Mouse (Mus musculus): ENCODE measurements around the gene Tmem52b.

DNA sequence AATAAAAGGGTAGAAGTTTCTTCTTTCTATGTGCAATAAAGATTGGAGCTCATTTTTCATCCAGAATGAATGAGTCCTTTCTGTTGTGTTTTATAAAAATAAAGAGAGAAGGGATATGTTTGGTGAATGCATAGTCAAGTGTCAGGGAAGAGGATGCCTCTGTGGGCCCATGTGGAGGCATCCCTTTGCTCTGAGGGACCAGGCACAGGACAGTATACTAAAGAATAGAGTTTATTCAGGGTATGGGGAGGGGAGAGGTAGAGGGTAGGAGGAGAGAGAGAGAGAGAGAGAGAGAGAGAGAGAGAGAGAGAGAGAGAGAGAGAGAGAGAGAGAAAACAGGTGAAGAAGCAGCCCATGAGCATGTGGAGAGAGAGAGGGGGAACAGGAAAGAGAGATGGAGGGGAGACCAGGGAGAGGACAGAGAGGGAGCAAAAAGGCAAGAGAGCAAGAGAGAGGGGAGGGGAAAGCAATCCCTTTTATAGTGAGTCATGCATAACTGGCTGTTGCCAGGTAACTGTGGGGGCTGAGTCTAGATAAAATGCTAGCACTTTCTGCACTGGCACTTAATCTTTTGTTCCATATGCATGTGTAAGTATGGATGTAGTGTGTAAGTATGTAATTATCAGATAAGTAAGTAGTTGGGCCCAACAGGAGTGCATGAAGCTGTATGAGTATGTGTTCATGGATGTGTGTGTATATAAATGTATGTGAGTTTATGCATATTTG is 45.1 kb downstream of the Tmem52b start:
- TF ChIP-seq POLR2A (IDR thresholded peaks at IDR 0.05; ENCODE audit: insufficient read depth, low read depth, low read length) (no peak), CTCF (IDR thresholded peaks at IDR 0.05) (no peak)
